Mouse (Mus musculus): ENCODE data around the gene Cacng7. TPM values are rescaled to one million over a fixed set of nuclear protein-coding genes. Genes with fewer than 3 reads are reported as not detected.
"Not testable (repeated sequence)": the region's sequence is repeated elsewhere in the genome, so short reads cannot be mapped to it uniquely, and the experiment has no call there.

Gene Cacng7
- total RNA-seq (2021) = 100 to 1,000 TPM; 134 to 148 TPM
- long read RNA-seq, partial matches to known transcripts = 1 of 11 reads
- long read RNA-seq, other reads (novel, unspliced or antisense) = 10 of 11 reads

DNA sequence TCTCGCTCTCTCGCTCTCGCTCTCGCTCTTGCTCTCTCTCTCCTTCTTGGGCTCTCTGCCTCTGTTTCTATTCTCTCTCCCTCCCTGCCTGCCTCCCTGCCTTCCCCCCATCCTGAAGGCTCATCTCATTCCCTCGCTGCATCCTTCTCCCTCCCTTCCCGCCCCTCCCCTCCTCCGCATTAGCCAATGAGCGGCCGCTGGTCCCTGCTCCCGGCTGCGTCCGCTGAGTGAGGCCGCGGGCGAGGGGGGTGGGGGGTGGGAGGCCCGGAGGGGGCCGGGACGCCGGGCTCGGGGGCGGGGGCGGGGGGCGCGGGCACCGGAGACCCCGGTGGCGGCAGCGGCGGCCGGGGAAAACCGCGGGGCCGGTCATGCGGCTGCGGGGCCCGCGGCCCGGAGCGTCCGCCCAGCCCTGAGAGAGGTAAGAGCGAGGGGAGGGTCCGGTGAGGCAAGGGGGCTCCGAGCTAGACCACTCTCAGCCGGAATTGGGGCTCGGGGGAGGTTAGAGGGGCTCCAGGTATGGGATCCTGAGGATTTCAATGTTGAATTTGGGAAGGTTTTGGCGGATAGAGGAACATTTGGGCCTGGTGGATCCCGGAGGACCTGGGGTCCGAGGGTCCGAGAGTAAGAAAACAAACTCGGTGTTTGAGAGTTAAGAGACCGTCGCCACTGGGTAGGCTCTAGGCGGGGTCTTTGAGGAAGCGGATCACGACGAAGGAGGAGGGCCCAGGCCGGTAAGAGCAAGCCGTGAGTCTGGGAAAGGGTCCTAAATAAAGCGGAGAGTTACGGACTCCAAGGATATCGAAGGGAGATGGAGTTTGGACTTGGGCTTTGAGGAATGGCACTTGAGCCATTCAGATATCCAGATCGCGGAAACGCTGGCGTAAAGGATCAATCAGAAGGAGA lies at the start of gene Cacng7:
Gene Cacng7 (plus strand): TSS at position 337 of the 903 bp plus-strand sequence.
- DNase-seq (ENCODE audit: low spot score in 2 of 2) = peak; percentile 51 to 64

DNA sequence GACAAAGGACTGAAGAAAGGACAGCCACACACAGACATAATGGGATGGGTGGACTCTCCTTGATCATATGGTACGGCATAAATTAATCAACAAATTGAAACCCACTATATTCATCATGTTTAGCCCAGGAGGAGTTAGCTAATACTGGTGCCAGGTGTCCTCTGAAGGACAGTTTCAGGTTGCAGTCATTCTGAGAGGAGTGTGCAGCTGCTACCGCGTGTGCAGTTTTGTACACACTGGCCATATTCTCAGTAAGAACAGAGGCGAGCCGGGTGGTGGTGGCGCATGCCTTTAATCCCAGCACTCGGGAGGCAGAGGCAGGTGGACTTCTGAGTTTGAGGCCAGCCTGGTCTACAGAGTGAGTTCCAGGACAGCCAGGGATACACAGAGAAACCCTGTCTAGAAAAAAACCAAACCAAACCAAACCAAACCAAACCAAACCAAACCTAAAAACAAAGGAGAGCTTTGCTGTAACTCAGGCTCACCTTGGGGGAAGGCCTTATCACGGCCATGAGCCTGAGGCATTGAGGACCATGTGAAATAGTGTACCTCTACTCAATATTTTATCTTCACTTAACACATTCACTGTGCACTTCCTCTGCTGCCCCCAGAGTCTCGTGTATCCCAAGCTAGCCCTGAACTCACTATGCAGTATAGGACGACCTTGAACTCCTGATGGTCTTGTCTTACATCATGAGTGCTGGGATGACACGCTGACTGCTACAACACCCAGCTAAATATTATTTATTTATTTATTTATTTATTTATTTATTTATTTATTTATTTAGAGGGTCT lies 49.5 kb upstream of the Cacng7 start:
- no peak for DNase-seq (ENCODE audit: low spot score in 2 of 2)

DNA sequence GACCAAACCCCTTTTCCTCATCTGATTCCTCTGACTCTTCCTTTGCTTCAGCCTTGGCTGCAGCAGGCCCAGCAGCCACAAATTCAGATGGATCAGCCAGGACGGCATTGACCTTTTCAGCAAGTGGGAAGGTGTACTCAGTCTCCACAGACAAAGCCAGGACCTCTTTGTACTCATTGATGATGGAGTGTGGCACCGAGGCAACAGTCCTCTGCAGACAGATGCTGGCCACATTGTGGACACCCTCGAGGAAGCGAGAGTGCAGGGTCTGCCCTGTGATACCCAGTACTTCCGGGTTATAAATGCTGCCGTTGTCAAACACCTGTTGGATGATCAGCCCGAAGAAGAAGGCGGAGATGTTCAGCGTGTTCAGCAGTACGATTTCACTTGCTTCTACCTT lies 48.2 kb upstream of the Cacng7 start:
- no peak for DNase-seq (ENCODE audit: low spot score in 2 of 2)

DNA sequence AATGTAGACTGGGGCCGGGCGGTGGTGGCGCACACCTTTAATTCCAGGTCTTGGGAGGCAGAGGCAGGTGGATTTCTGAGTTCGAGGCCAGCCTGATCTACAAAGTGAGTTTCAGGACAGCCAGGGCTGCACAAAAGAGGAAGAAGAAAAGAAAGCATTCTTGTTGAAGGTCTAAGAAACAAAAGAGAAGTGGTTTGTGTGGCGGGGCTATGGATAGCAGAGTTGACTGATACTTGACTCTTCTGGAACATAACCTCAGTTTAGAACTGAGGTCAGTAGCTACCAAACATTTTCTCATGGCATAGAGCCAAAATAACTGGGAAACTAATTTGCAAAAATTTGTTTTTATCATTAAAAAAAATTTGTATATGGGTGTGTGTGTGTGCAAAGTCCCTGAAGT lies 46.7 kb upstream of the Cacng7 start:
- no peak for DNase-seq (ENCODE audit: low spot score in 2 of 2)

DNA sequence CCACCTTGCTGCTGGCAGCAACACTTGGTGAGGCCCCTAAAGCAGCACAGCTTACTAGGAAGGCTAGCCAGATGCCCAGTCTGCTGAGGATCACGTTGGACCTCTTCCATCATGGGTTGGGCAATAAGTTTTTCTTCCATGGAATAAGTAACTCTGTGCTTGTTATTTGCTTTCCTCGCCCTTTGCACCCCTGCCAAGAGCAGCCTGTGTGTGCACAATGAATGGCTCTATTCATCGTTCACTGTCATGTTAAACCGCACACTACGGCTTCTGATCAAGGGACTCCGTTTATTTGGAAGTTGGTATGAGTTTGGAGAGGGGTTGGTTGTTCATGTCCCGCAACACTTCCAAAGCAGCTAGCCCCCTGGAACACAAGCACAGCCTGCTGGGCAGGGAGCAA lies 45.6 kb upstream of the Cacng7 start:
- DNase-seq (ENCODE audit: low spot score in 2 of 2) = no peak

DNA sequence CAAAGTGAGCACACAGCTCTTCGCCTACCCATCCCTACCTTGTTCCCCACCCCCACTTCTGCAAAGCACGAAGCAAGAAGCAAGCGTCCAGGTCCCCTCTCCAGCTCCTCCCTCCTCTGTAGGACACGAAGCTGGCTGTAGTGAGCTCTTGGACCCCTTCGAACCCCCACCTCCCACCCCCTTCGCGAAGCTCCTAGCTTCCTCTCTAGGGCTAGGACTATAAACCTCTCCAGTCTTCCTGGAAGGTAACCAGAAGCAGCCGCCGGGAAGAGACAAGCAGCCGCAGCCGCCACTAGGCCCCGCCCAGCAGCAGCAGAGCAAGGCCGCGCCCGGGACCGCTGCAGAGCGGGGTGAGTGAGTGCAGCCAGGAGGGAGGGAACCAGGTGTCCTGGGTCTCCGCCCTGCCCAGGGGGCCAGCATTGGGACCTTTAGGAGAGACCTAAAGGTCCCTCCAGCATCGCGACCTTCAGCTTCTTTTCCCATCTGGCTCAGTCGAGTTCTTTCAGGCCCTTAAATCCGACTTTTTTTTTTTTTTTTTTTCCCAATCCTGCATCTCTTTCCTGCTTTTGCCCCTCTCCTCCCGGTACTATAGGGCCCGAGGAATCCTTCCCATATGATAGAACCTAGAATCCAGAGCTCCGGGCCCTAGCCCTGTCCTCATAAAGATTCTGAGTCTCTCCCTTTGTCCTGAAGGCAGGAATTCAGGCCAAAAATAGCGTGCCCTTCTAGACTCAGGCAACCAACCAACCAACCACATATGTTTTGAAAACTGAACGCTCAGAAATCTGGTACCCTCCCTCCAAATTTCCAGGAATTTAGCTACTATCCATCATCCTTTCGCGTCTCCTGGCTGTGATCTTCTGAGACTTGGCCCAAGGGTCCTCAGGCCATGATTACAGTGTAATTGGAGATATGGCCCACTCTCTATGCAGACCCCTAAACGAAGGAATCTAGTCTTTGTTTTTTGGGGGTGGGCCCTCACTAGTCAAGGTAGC lies 43.5 kb upstream of the Cacng7 start, which contains the start of the genes Myadm and Prkcg:
Gene Myadm (plus strand): TSS at position 105 of the 995 bp plus-strand sequence.
Gene Prkcg (plus strand): TSS at position 204 of the 995 bp plus-strand sequence.
- DNase-seq (ENCODE audit: low spot score in 2 of 2) = peak; percentile 56 to 73

DNA sequence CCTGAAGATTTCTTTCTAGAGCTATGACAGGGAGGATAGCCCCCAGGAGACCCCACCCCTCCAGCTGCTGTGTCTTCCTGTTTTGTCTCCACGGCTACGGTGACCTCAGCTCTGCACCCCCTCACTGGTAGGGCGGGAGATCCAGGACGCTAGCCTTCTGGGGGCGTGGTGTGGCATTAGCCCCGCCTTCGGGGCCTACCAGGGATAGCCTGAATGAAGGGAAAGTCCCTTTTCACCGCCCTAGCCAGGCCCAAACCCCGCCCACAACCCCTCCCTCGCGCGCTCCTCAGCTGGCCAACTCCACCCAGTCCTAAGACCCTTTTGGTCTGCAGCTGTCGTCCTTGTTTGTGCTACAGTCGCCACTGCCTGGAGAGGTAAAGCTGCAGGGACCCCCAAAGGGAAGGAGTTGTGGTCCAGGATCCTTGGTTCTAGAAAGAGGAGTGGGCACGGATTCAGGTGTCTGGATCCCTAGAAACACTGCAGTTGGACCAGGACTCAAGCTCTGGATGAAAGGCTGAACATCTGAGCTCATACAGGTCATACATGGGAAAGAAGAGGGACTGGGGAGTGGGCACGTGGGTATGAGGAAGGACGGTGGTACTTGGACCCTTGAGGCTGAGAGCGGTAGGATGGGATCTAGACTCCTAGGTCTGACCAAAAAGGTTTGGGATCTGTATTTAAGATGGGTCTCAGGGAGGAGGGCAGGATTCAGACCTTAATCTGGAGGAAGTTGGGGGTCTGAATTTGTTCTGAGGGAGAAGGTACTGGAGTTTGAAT lies 42.3 kb upstream of the Cacng7 start:
- DNase-seq (ENCODE audit: low spot score in 2 of 2) = peak; percentile 85 to 89

DNA sequence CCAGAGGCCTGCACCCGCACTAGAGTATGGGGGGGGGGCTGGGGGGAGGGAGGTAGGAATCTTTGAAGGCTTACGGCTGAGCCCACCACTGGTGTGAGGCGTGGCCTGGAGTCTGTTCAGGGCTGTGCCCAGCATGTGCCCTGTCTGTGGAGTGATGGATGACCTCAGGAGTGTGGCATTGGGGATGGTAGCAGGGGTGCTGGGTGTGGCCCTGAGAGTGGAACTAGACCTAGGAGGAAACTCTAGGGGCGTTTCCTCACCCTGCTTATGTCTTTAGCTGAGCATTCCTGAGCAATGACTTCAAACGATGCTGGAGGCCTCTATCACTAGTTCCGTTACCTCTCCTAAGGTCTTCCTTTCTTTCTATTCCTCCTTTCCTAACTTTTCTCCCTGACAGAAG lies 41.6 kb upstream of the Cacng7 start:
- no peak for DNase-seq (ENCODE audit: low spot score in 2 of 2)

DNA sequence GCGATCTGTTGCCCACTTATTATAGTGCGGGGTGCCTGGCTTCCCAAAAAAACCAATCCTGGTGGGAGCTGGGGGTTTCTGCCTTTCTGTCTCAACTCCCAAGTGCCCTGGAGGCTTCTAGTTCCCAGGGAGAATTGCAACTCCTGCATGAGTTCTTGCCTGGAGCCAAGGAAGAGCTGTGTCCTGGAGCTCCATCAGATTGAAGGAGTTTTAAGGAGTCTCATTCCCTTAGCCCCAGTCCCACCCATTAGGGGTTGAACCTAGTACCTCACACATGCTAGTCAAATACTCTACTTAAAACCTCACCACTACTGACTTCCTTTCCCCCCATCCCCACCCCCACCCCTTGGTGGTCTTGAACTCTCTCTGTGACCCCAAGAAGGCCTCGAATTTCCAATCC lies 41.0 kb upstream of the Cacng7 start:
- DNase-seq (ENCODE audit: low spot score in 2 of 2) = no peak

DNA sequence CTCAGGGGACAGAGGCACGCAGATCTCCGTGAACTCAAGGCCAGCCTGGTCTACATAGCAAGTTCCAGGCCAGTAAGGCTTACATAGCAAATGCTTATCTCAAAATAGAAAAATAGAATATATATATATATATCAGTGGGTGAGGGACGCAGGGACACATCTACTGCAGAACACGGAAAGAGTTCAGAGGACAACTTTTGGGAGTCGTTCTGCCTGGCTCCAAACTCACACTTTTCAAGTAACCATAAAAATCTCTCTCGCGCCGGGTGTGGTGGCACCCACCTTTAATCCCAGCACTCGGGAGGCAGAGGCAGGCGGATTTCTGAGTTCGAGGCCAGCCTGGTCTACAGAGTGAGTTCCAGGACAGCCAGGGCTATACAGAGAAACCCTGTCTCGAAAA lies 40.5 kb upstream of the Cacng7 start:
- DNase-seq (ENCODE audit: low spot score in 2 of 2) = not testable (repeated sequence)

DNA sequence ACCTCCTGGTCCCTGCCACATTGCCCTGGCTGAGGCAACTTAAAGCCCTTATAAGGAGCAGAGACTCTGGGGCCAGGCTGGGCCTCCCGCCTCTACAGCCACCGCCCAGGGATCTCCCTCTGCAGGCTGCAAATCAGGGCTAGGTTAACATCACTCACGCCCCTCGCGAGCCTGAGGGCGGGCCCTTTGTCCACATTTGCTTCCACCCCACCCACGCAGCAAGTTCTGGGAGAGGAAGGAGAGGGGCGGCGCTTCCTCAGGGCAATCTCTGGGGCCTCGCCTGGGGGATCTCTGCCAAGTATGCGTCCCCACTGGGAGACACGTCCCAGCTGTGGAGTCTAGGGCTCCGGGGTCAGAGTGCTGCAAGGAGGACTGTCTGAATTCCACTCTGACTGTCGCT lies 40.0 kb upstream of the Cacng7 start:
- DNase-seq (ENCODE audit: low spot score in 2 of 2) = no peak

DNA sequence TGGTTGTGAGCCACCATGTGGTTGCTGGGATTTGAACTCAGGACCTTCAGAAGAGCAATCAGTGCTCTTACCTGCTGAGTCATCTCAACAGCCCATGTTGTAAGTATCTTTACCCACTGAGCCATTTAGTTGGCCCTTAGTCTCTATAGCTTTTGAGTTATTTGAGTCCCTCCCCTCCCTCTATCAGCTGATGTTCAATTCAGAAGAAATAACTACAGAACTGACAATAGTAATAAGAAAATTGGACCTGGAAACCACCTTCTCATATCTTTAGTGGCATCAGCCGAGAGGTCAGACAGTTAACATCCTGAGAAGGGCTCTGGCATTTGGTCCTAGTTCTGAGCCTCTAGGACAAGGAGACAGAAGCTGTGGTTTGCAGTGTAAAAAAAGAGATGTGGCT lies 38.0 kb upstream of the Cacng7 start:
- DNase-seq (ENCODE audit: low spot score in 2 of 2) = no peak

DNA sequence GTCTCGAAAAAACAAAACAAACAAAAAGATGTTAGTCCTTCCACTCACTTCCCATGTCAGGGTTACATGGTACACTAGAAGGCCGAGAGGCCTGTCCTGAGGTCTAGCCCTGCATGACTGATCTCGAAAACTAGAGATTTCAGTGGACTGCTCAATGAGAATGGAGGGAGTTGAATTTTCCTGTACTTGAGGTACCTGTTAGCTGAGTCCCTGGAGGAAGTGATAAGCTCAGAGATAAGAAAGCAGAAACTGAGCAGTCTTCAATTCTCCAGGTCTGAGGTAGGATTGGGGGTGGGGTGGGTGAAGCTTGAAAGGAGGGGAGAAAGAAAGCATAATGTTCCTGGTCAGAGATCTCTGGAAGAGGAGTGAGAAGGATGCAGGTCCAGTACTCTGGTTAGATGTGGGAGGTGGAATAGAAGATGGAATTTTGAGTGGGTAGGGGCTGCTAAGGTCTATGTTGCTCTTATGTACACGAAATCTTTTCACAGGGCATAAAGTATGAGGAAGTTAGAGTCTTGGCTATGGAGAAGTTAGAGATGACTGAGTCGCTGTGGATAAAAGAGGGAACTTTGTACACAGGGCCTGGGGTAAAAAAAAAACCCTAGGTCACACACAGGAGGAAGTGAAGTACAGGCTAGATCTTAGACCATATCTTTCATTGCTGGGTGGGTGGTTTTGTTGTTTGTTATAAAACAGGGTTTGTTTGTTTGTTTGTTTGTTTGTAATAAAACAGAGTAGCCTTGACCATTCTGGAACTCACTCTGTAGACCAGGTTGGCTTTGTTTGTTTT lies 37.2 kb upstream of the Cacng7 start:
- no peak for DNase-seq (ENCODE audit: low spot score in 2 of 2)

DNA sequence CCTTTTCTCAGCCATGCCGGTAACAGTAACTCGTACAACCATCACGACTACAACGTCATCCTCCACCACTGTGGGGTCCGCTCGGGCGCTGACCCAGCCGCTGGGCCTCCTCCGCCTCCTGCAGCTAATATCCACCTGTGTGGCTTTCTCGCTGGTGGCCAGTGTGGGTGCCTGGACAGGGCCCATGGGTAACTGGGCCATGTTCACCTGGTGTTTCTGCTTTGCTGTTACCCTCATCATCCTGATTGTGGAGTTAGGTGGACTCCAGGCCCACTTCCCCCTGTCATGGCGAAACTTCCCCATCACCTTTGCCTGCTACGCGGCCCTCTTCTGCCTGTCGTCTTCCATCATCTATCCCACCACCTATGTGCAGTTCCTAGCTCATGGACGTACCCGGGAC lies 36.0 kb upstream of the Cacng7 start:
- DNase-seq (ENCODE audit: low spot score in 2 of 2) = no peak

DNA sequence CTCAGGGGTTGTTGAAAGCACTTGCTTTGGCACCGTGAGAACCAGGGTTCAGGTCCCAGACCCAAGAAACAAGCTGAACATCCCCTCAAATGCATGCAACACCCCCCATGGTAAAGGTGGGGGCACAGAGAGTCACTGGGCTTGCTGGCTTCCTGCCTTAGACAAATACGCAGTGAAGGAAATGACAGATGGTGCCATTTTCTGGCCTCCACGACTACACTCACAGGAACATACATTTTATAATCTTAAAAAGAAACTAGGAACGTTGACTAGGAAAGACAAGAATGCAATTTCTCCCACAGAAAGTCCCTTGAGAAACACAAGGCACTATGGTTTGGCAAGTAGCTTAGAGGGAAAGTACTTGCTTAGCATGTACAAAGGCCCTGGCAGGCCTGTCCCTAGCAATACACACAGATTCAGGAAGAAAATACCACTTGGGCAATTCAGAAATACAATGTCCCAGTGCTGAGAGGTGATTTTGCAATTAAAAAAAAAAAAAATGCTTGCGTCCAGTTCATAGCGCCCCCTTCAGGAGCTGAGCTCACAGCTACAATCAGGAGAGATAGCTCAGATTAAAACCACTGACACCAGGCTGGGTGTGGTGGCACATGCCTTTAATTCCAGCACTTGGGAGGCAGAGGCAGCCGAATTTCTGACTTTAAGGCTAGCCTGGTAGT lies 32.7 kb upstream of the Cacng7 start:
- DNase-seq (ENCODE audit: low spot score in 2 of 2) = peak in 1 of 2 experiments; percentile 29

DNA sequence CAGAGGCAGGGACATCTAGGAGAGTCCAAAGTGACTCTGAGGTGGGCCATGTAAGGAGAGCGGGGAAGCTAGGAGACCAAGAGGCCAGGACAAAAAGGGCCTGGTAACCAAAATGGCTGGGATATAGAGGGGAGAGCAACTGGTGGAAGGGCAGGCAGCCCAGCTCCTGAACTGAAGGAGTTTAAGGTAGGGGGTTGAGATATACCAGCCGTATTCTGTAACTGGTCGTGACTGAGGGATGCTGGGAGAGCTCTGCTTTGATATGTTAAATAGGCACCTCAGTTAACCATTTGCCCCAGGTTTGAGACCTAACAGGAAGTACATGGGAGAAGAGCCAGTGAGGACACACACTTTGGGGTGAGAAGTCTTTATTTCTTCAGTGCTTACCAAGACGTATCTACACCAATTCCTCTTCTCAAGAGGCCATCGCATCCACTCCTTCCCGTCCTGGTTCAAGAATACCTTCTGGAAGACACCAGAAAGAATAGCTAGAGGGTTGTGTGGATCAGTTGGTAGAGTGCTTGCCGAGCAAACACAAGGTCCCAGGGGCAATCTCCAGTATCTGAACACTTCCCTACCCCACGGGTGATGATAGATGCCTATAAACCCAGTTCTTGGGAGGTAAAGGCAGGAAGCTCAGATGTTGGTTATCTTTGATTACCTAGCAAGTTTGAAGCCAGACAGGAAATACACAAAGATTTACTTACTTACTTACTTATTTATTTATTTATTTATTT lies 31.7 kb upstream of the Cacng7 start:
- DNase-seq (ENCODE audit: low spot score in 2 of 2) = no peak

DNA sequence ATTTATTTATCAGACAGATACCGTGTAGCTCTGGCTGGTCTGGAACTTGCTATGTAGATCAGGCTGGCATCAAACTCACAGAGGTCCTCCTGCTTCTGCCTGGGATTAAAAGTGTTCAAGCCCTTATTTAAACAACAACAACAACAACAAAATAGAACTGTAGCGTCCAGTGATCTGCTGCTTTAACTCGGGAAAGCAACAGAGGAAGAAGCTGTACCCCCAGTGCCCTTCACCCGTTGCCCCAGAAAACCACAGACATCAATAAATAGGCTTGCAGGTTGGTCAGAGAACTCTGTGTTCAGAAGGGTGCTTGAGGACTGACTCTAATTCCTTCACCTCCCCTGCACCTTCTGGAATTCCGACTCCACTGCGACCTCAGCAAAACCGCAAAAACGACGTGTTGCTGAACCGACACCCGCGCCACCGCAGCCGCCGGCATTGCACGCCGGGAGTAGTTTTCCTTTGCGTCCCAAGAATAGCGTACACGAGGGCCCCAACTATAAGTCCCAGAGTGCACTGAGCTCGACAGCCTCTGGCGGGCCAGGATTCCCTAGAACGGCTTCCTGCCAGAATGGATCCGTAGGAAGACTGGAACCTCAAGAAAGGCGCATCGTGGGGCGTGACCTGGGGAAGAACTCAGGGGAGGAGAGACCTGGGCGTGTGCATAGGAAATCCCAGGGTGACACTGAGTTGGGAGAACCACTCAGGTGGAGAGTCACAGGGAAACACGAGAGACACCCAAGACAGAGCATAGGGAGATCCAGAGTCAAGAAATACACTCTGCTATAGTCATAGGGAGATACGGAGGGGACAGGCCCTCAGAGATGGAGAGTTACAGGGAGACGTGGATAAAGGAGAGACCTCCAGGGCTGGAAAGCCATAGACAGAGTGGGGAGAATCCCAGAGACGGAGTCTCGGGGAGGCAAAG lies 30.9 kb upstream of the Cacng7 start:
- DNase-seq (ENCODE audit: low spot score in 2 of 2) = peak in 1 of 2 experiments; percentile 33
